Mouse (Mus musculus): ENCODE data around the gene Bfsp1.

DNA sequence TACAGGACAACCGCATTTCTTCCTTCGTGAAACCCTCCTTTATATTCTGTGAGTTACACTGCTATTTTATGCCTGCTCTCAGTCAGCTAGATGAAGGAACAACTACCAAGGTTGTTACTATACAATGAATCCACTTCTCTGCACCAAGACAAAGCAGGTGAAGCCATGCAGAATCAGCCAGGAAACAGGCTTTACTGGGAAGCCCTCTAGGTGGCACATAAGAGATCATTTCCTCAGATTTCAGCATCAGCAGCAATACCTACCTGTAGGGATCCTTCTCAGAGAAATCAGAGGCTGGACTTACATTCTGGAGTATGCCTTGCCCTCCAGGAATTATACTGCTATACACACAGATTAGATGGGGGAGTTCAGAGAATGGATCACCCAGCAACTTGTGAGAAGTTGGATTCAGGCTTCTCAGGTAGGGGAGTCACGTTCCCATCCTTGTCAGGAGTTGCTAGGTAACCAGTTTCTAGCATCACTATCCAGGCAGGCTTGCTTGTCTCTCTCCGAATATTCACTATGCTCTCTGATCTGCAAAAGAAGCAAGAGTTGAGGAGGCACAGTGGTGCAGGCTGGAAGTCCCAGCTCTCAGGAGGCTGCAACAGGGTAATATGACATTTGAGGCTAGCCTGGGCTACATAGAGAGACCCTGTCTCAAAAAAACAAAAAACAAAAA, 66.5 kb downstream of the Bfsp1 start:
- TF ChIP-seq CTCF (IDR thresholded peaks at IDR 0.05; ENCODE audit: control insufficient read depth, insufficient read depth, low read length) (no peak), POLR2A (IDR thresholded peaks at IDR 0.05; ENCODE audit: borderline replicate concordance, control insufficient read depth, low read depth, low read length) (no peak)

All from bone marrow, adult 2 months (tissue).